In the genomic region with DNA sequence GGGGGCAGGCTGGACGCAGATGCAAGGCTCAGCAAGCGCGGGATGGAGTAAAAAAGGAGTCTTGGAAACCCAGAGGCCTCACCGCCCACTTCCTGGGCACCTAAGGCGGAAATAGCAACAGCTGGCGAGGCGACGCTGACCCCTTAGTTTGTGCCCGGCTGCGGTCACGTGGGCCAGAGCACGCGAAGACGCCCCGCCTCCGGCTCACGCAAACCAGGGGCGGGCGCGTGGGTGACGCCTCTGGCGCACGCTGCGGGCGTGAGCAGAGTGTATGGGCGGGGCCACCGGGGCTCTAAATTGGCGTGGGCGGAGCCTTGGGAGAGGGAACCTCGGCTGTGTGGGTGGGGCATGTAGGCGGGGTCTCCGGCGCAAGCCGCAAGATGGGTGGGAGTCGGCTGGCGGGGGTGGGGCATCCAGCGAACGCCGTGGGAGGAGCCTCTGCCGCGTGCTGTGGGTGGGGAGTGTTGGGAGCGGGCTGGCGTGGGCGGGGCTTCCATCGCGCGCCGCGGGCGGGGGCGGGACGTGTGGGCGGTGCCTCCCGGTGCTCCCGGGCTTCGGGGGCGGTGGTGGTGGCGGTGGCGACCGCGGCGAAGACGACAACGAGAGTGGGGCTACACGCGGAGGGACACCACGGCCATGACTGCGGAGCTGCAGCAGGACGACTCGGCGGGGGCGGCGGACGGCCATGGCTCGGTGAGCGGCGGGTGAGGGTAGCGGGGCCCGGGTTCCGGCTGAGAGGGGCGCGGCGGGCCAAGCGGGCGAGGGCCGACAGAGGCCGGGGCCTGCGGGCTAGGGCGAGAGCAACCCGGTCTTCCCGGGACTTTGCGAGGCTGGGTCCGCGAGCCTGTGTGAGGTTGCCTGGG, we compare ENCODE assay signal across 8 mouse cellular contexts. TPM values are rescaled to one million over a fixed set of nuclear protein-coding genes. Genes with fewer than 3 reads are reported as not detected.
DNase-seq lines count a peak whose midpoint lies in the region; ATAC-seq and TF ChIP-seq lines count a peak whose summit lies in the region.

A gene (plus strand): TSS at position 531 of the 863 bp plus-strand sequence.

- H3K4me2 ChIP-seq in heart, embryonic 12.5 days = peak within 1 kb of the TSS; percentile 83
- H3K4me2 ChIP-seq in kidney, postnatal 0 days (ENCODE audit: low read length) = peak within 1 kb of the TSS; percentile 92
- H3K4me2 ChIP-seq in liver, embryonic 11.5 days = peak within 1 kb of the TSS; percentile 97
- H3K4me2 ChIP-seq in stomach, embryonic 14.5 days (replicated peaks; ENCODE audit: low read depth, low read length) = peak within 1 kb of the TSS; percentile 64

- peaks cover 7% of the 10 kb centered on the region for H3K79me3 ChIP-seq in C2C12 (ENCODE audit: low read depth)

- peak; percentile 95 for ATAC-seq in heart, embryonic 12.5 days (ENCODE audit: insufficient number of reproducible peaks, low FRiP score)
- peak; percentile 94 for ATAC-seq in kidney, postnatal 0 days (replicated peaks; ENCODE audit: low FRiP score, low read depth)
- ATAC-seq in liver, embryonic 11.5 days (replicated peaks; ENCODE audit: low FRiP score) = peak; percentile 93
- peak; percentile 95 for ATAC-seq in stomach, embryonic 14.5 days (ENCODE audit: insufficient number of reproducible peaks, insufficient read depth, low FRiP score, low read depth)

- H3K79me2 ChIP-seq in C2C12 (ENCODE audit: control insufficient read depth, insufficient read depth) = peaks cover 32% of the 10 kb centered on the region

- peak; percentile 89 for TF ChIP-seq POLR2A in brain, embryonic 14.5 days (IDR thresholded peaks at IDR 0.05; ENCODE audit: borderline replicate concordance, extremely low read depth, insufficient read depth, insufficient read length, poor library complexity, severe bottlenecking)

- peak within 1 kb of the TSS; percentile 94 for H3K27ac ChIP-seq in heart, embryonic 12.5 days (ENCODE audit: poor library complexity, severe bottlenecking)
- H3K27ac ChIP-seq in kidney, postnatal 0 days = peak within 1 kb of the TSS; percentile 93
- peak within 1 kb of the TSS; percentile 84 for H3K27ac ChIP-seq in liver, embryonic 11.5 days (ENCODE audit: low read depth, low read length)
- peak within 1 kb of the TSS; percentile 84 for H3K27ac ChIP-seq in stomach, embryonic 14.5 days (ENCODE audit: low read length)

- DNase-seq in brain, embryonic 14.5 days (ENCODE audit: low read depth) = peak; percentile 99
- peak; percentile 100 for DNase-seq in kidney, postnatal 0 days (ENCODE audit: low spot score)
- DNase-seq in liver, embryonic 11.5 days (ENCODE audit: low spot score) = peak; percentile 99
- DNase-seq in naive thymus-derived CD4-positive, alpha-beta T cell, adult 2 months (ENCODE audit: low read depth) = peak; percentile 99

- H3K9me3 ChIP-seq in erythroblast, embryonic 14.5 days (ENCODE audit: control insufficient read depth, low read length) = peaks cover 5% of the 10 kb centered on the region
- no peaks in the 10 kb centered on the region for H3K9me3 ChIP-seq in heart, embryonic 12.5 days (replicated peaks)
- no peaks in the 10 kb centered on the region for H3K9me3 ChIP-seq in kidney, postnatal 0 days (replicated peaks; ENCODE audit: low read length)
- H3K9me3 ChIP-seq in liver, embryonic 11.5 days (ENCODE audit: control insufficient read depth, low read length) = no peaks in the 10 kb centered on the region
- H3K9me3 ChIP-seq in stomach, embryonic 14.5 days (ENCODE audit: control insufficient read depth, low read depth, low read length) = no peaks in the 10 kb centered on the region

- peak within 1 kb of the TSS; percentile 94 for H3K9ac ChIP-seq in heart, embryonic 12.5 days
- peak within 1 kb of the TSS; percentile 78 for H3K9ac ChIP-seq in kidney, postnatal 0 days (ENCODE audit: low read depth, low read length)
- H3K9ac ChIP-seq in liver, embryonic 11.5 days (ENCODE audit: low read depth, low read length) = peak within 1 kb of the TSS; percentile 72
- peak within 1 kb of the TSS; percentile 63 for H3K9ac ChIP-seq in stomach, embryonic 14.5 days (replicated peaks; ENCODE audit: low read depth, low read length)

- peak within 1 kb of the TSS; percentile 85 for H3ac ChIP-seq in C2C12 (ENCODE audit: control insufficient read depth, insufficient read length, low read depth)

- H3K4me1 ChIP-seq in erythroblast, embryonic 14.5 days (ENCODE audit: control insufficient read depth) = peaks cover 43% of the 10 kb centered on the region
- peaks cover 34% of the 10 kb centered on the region for H3K4me1 ChIP-seq in heart, embryonic 12.5 days (replicated peaks)
- peaks cover 19% of the 10 kb centered on the region for H3K4me1 ChIP-seq in kidney, postnatal 0 days (replicated peaks; ENCODE audit: insufficient read depth, low read length)
- H3K4me1 ChIP-seq in liver, embryonic 11.5 days (replicated peaks; ENCODE audit: control insufficient read depth, insufficient read depth, low read length) = peaks cover 23% of the 10 kb centered on the region
- H3K4me1 ChIP-seq in stomach, embryonic 14.5 days (ENCODE audit: control insufficient read depth, insufficient read depth, low read length) = peaks cover 13% of the 10 kb centered on the region; the same call in 1 of the 2 replicates

- H3K27me3 ChIP-seq in C2C12 (ENCODE audit: control insufficient read depth, insufficient read depth, insufficient read length) = no peaks in the 10 kb centered on the region
- peaks cover 5% of the 10 kb centered on the region for H3K27me3 ChIP-seq in erythroblast, embryonic 14.5 days (ENCODE audit: control insufficient read depth)
- no peaks in the 10 kb centered on the region for H3K27me3 ChIP-seq in heart, embryonic 12.5 days (replicated peaks)
- no peaks in the 10 kb centered on the region for H3K27me3 ChIP-seq in kidney, postnatal 0 days (ENCODE audit: insufficient read depth, low read length)
- no peaks in the 10 kb centered on the region for H3K27me3 ChIP-seq in liver, embryonic 11.5 days (replicated peaks; ENCODE audit: control insufficient read depth, insufficient read depth, low read length)
- no peaks in the 10 kb centered on the region for H3K27me3 ChIP-seq in stomach, embryonic 14.5 days (ENCODE audit: control insufficient read depth, insufficient read depth, low read length)

- WGBS in heart, embryonic 12.5 days = under 1% methylated on average over 79 of the region's 94 CpGs
- WGBS in kidney, postnatal 0 days = under 1% methylated on average over 79 of the region's 94 CpGs
- WGBS in liver, embryonic 11.5 days = under 1% methylated on average over 85 of the region's 94 CpGs
- under 1% methylated on average over 89 of the region's 94 CpGs for WGBS in stomach, embryonic 14.5 days

- no peak for TF ChIP-seq CTCF in C2C12 (IDR thresholded peaks at IDR 0.05; ENCODE audit: control insufficient read depth, insufficient read depth, insufficient read length)
- TF ChIP-seq CTCF in brain, embryonic 14.5 days (IDR thresholded peaks at IDR 0.05; ENCODE audit: borderline replicate concordance, extremely low read depth, insufficient read depth, insufficient read length) = no peak
- 0 out of 2 replicates have a peak, but pooled peaks have one; percentile 13 for TF ChIP-seq CTCF in kidney, postnatal 0 days (IDR thresholded peaks at IDR 0.05; ENCODE audit: low read depth)

- H3K36me3 ChIP-seq in C2C12 (ENCODE audit: control insufficient read depth, insufficient read depth) = no peaks in the 10 kb centered on the region
- no peaks in the 10 kb centered on the region for H3K36me3 ChIP-seq in erythroblast, embryonic 14.5 days (ENCODE audit: control insufficient read depth)
- H3K36me3 ChIP-seq in heart, embryonic 12.5 days = no peaks in the 10 kb centered on the region
- no peaks in the 10 kb centered on the region for H3K36me3 ChIP-seq in kidney, postnatal 0 days (ENCODE audit: insufficient read depth, low read length)
- H3K36me3 ChIP-seq in liver, embryonic 11.5 days (ENCODE audit: control insufficient read depth, insufficient read depth, low read length) = no peaks in the 10 kb centered on the region
- no peaks in the 10 kb centered on the region for H3K36me3 ChIP-seq in stomach, embryonic 14.5 days (ENCODE audit: control insufficient read depth, insufficient read depth, low read length)

- peak within 1 kb of the TSS; percentile 45 for H3K4me3 ChIP-seq in C2C12 (ENCODE audit: insufficient read depth, poor library complexity, severe bottlenecking)
- H3K4me3 ChIP-seq in erythroblast, embryonic 14.5 days (replicated peaks) = peak within 1 kb of the TSS; percentile 91
- H3K4me3 ChIP-seq in heart, embryonic 12.5 days = peak within 1 kb of the TSS; percentile 84
- H3K4me3 ChIP-seq in kidney, postnatal 0 days (replicated peaks; ENCODE audit: low read depth, low read length) = peak within 1 kb of the TSS; percentile 77
- H3K4me3 ChIP-seq in liver, embryonic 11.5 days (ENCODE audit: low read depth, low read length) = peak within 1 kb of the TSS; percentile 81
- H3K4me3 ChIP-seq in stomach, embryonic 14.5 days (ENCODE audit: low read depth, low read length) = peak within 1 kb of the TSS; percentile 71

TF ChIP-seq in C2C12, 6 proteins besides CTCF, POLR2A, EP300 and RAD21:
- TF ChIP-seq MYOD1 (IDR thresholded peaks at IDR 0.05; ENCODE audit: control insufficient read depth, insufficient read length, low read depth) (peak; percentile 35), MYOG (IDR thresholded peaks at IDR 0.05; ENCODE audit: control insufficient read depth, extremely low read depth, insufficient read length) (no peak), MAX (IDR thresholded peaks at IDR 0.05) (peak; percentile 26), USF1 (IDR thresholded peaks at IDR 0.05; ENCODE audit: low read depth) (peak; percentile 95), CEBPB (IDR thresholded peaks at IDR 0.05; ENCODE audit: low read depth) (no peak), FOSL1 (IDR thresholded peaks at IDR 0.05; ENCODE audit: insufficient read depth, low read length, poor library complexity, severe bottlenecking) (no peak)

RNA-seq across cellular contexts. Expression of the gene that starts here (rescaled TPM):
- 6.2 TPM for polyA plus RNA-seq in C2C12 (2012; fragmentation: generic; extraction: Trizol)
- 44.9 and 49.2 TPM in 2 replicates for polyA plus RNA-seq in brain, embryonic 14.5 days (2012; rRNA removed)
- 0.02 and 0.10 TPM in 2 replicates for polyA plus RNA-seq in erythroblast, embryonic 14.5 days (2012)
- polyA plus RNA-seq in heart, embryonic 12.5 days (2016; fragmentation: Nextera tagmentation; extraction: Ambion mirVana) = 133 and 144 TPM in 2 replicates
- polyA plus RNA-seq in kidney, postnatal 0 days (2015; fragmentation: Nextera tagmentation; extraction: Ambion mirVana) = 12.1 and 14.4 TPM in 2 replicates
- polyA plus RNA-seq in liver, embryonic 11.5 days (2014; fragmentation: Nextera tagmentation; extraction: Ambion mirVana) = 15.2 and 15.4 TPM in 2 replicates
- 34.5 and 37.3 TPM in 2 replicates for polyA plus RNA-seq in stomach, embryonic 14.5 days (2014; fragmentation: Nextera tagmentation; extraction: Ambion mirVana)

Comparison
In these comparisons a context has a peak if more than half of its experiments do, and no peak if none do; other contexts are left out.
1. Peak in every context shown above with its lines: DNase-seq, ATAC-seq, H3K4me3 ChIP-seq and H3K27ac ChIP-seq.